ENCODE assay signal across 20 mouse cellular contexts in genomic region chr1:39143054-39143453, GRCm38 (mm10). TPM values are rescaled to one million over a fixed set of nuclear protein-coding genes. Genes with fewer than 3 reads are reported as not detected.
"Had no signal": no experiment of that assay in that cellular context is flagged by ENCODE, and none has a peak within 500 bp of the region (broad histone marks: within the 10 kb centered on the region; RNA-seq: fewer than 3 reads in every experiment).

No protein-coding gene starts in this region.

- ATAC-seq: lung, postnatal 0 days; midbrain, embryonic 16.5 days had no signal

- H3K4me1 ChIP-seq: liver, embryonic 15.5 days; lung, embryonic 15.5 days; midbrain, embryonic 12.5 days; neural tube, embryonic 12.5 days; stomach, embryonic 15.5 days had no signal

- H3K9me3 ChIP-seq: liver, embryonic 15.5 days; lung, embryonic 15.5 days; midbrain, embryonic 12.5 days; neural tube, embryonic 12.5 days; stomach, embryonic 15.5 days had no signal

- H3K27me3 ChIP-seq: liver, embryonic 15.5 days; lung, embryonic 15.5 days; midbrain, embryonic 12.5 days; neural tube, embryonic 12.5 days; stomach, embryonic 15.5 days had no signal

- H3K27ac ChIP-seq: liver, embryonic 15.5 days; lung, embryonic 15.5 days; macrophage; midbrain, embryonic 12.5 days; neural tube, embryonic 12.5 days; stomach, embryonic 15.5 days; stomach, postnatal 0 days had no signal

- H3K36me3 ChIP-seq: liver, embryonic 15.5 days; lung, embryonic 15.5 days; midbrain, embryonic 12.5 days; neural tube, embryonic 12.5 days; stomach, embryonic 15.5 days had no signal

- H3K9ac ChIP-seq: liver, embryonic 15.5 days; liver, postnatal 0 days; lung, embryonic 15.5 days; midbrain, embryonic 12.5 days; neural tube, embryonic 12.5 days; stomach, embryonic 15.5 days had no signal

- DNase-seq: lung, adult 2 months; lung, postnatal 14 days; lung, postnatal 36 days; right cerebral cortex, postnatal 14 days; thymus, adult 2 months; thymus, postnatal 25 days; thymus, postnatal 4 days had no signal

- H3K4me3 ChIP-seq: liver, embryonic 15.5 days; lung, embryonic 15.5 days; megakaryocyte, embryonic 14.5 days; midbrain, embryonic 12.5 days; neural tube, embryonic 12.5 days; stomach, embryonic 15.5 days had no signal

- H3K4me2 ChIP-seq: liver, embryonic 15.5 days; lung, embryonic 15.5 days; midbrain, embryonic 12.5 days; neural tube, embryonic 12.5 days; stomach, embryonic 15.5 days had no signal

RNA-seq across cellular contexts. Expression of gene Npas2, which starts 50.5 kb away (rescaled TPM):
- total RNA-seq: monocyte, adult 5-6 weeks; neutrophil, adult 5-6 weeks had no signal
- polyA plus RNA-seq: midbrain, embryonic 12.5 days had no signal
